7 mouse cellular contexts compared by ENCODE assay signal in genomic region chr11:100622714-100623113, GRCm38 (mm10). TPM values are rescaled to one million over a fixed set of nuclear protein-coding genes. Genes with fewer than 3 reads are reported as not detected.
DNase-seq lines count a peak whose midpoint lies in the region; ATAC-seq lines count a peak whose summit lies in the region.

No protein-coding gene starts in this region.

- H3K4me3 ChIP-seq in embryonic facial prominence, embryonic 10.5 days: peak overlapping the region; percentile 89
- peak overlapping the region; percentile 89 for H3K4me3 ChIP-seq in limb, embryonic 11.5 days (ENCODE audit: low read depth, low read length)
- peak overlapping the region; percentile 79 for H3K4me3 ChIP-seq in midbrain, embryonic 14.5 days (replicated peaks; ENCODE audit: low read depth, low read length)

- H3K36me3 ChIP-seq in embryonic facial prominence, embryonic 10.5 days (replicated peaks): peaks cover 38% of the 10 kb centered on the region
- peaks cover 3% of the 10 kb centered on the region; the same call in 1 of the 2 replicates for H3K36me3 ChIP-seq in limb, embryonic 11.5 days (ENCODE audit: control insufficient read depth, insufficient read depth, low read length)
- H3K36me3 ChIP-seq in midbrain, embryonic 14.5 days (ENCODE audit: control insufficient read depth, insufficient read depth, low read length): peaks cover 25% of the 10 kb centered on the region

- no peaks in the 10 kb centered on the region for H3K9me3 ChIP-seq in embryonic facial prominence, embryonic 10.5 days
- H3K9me3 ChIP-seq in limb, embryonic 11.5 days (ENCODE audit: control insufficient read depth, low read length): no peaks in the 10 kb centered on the region
- H3K9me3 ChIP-seq in midbrain, embryonic 14.5 days (ENCODE audit: control insufficient read depth, low read length): no peaks in the 10 kb centered on the region

- H3K4me2 ChIP-seq in limb, embryonic 11.5 days (ENCODE audit: low read depth, severe bottlenecking): peak overlapping the region; percentile 48
- H3K4me2 ChIP-seq in midbrain, embryonic 14.5 days (ENCODE audit: low read length): peak overlapping the region; percentile 72

- H3K27ac ChIP-seq in embryonic facial prominence, embryonic 10.5 days (replicated peaks): peak overlapping the region; percentile 87
- H3K27ac ChIP-seq in limb, embryonic 11.5 days (replicated peaks; ENCODE audit: low read depth, low read length): no peak overlapping the region
- H3K27ac ChIP-seq in midbrain, embryonic 14.5 days (replicated peaks; ENCODE audit: low read depth, low read length): peak overlapping the region; percentile 81

- DNase-seq in adrenal gland, postnatal 10 days: peak; percentile 97
- peak; percentile 96 for DNase-seq in embryonic facial prominence, embryonic 10.5 days (ENCODE audit: low spot score)
- DNase-seq in kidney, adult 18-20 months: peak; percentile 96
- peak; percentile 96 for DNase-seq in limb, embryonic 11.5 days (ENCODE audit: low spot score)
- DNase-seq in midbrain, embryonic 14.5 days: peak; percentile 96
- DNase-seq in spleen, adult 18-20 months: peak; percentile 89 to 95

- no peaks in the 10 kb centered on the region for H3K27me3 ChIP-seq in embryonic facial prominence, embryonic 10.5 days (replicated peaks; ENCODE audit: low read depth, poor library complexity, severe bottlenecking)
- no peaks in the 10 kb centered on the region for H3K27me3 ChIP-seq in limb, embryonic 11.5 days (ENCODE audit: control insufficient read depth, insufficient read depth, low read length)
- H3K27me3 ChIP-seq in midbrain, embryonic 14.5 days (ENCODE audit: control insufficient read depth, insufficient read depth, low read length): no peaks in the 10 kb centered on the region

- peaks cover 44% of the 10 kb centered on the region for H3K4me1 ChIP-seq in embryonic facial prominence, embryonic 10.5 days
- peaks cover 16% of the 10 kb centered on the region for H3K4me1 ChIP-seq in limb, embryonic 11.5 days (ENCODE audit: control insufficient read depth, insufficient read depth, low read length)
- peaks cover 25% of the 10 kb centered on the region for H3K4me1 ChIP-seq in midbrain, embryonic 14.5 days (ENCODE audit: control insufficient read depth, insufficient read depth, low read length)

- WGBS in embryonic facial prominence, embryonic 10.5 days: under 1% methylated on average over 24 of the region's 24 CpGs
- under 1% methylated on average over 24 of the region's 24 CpGs for WGBS in limb, embryonic 11.5 days
- WGBS in midbrain, embryonic 14.5 days: under 1% methylated on average over 24 of the region's 24 CpGs

- peak; percentile 65 for ATAC-seq in granulocyte monocyte progenitor cell, adult 5-6 weeks (replicated peaks; ENCODE audit: poor library complexity, severe bottlenecking)
- ATAC-seq in limb, embryonic 11.5 days (ENCODE audit: insufficient number of reproducible peaks, low FRiP score, low TSS enrichment, low read depth): peak; percentile 71; the same call in 1 of the 2 replicates
- ATAC-seq in midbrain, embryonic 14.5 days (ENCODE audit: low FRiP score, low TSS enrichment): peak; percentile 66

- H3K9ac ChIP-seq in limb, embryonic 11.5 days (ENCODE audit: low read length): peak overlapping the region; percentile 78
- peak overlapping the region; percentile 89 for H3K9ac ChIP-seq in midbrain, embryonic 14.5 days (replicated peaks; ENCODE audit: low read length)

RNA-seq across cellular contexts. Expression of gene Dnajc7, which starts 2.7 kb away (rescaled TPM):
- 100 to 1,000 TPM; 212 to 265 TPM for total RNA-seq in adrenal gland, postnatal 10 days (2021)
- 272 and 279 TPM in 2 replicates for polyA plus RNA-seq in embryonic facial prominence, embryonic 10.5 days (2016; fragmentation: Nextera tagmentation; extraction: Ambion mirVana)
- total RNA-seq in granulocyte monocyte progenitor cell, adult 5-6 weeks (2014; fragmentation: Nextera tagmentation): 80.5 and 129 TPM in 2 replicates
- total RNA-seq in granulocyte monocyte progenitor cell, adult 5-6 weeks (2017): 90.1 and 115 TPM in 2 replicates
- polyA plus RNA-seq in limb, embryonic 11.5 days (2014; fragmentation: Nextera tagmentation; extraction: Ambion mirVana): 69.9 and 98.4 TPM in 2 replicates
- 93.7 and 108 TPM in 2 replicates for polyA plus RNA-seq in midbrain, embryonic 14.5 days (2014; fragmentation: Nextera tagmentation; extraction: Ambion mirVana)

RNA-seq across cellular contexts. Expression of gene Nkiras2, which starts 3.7 kb away (rescaled TPM):
- 10 to 100 TPM; 44.9 to 54.3 TPM for total RNA-seq in adrenal gland, postnatal 10 days (2021)
- 77.2 and 81.4 TPM in 2 replicates for polyA plus RNA-seq in embryonic facial prominence, embryonic 10.5 days (2016; fragmentation: Nextera tagmentation; extraction: Ambion mirVana)
- 30.0 and 34.2 TPM in 2 replicates for total RNA-seq in granulocyte monocyte progenitor cell, adult 5-6 weeks (2014; fragmentation: Nextera tagmentation)
- 14.2 and 16.9 TPM in 2 replicates for total RNA-seq in granulocyte monocyte progenitor cell, adult 5-6 weeks (2017)
- polyA plus RNA-seq in limb, embryonic 11.5 days (2014; fragmentation: Nextera tagmentation; extraction: Ambion mirVana): 80.9 and 90.2 TPM in 2 replicates
- 125 and 129 TPM in 2 replicates for polyA plus RNA-seq in midbrain, embryonic 14.5 days (2014; fragmentation: Nextera tagmentation; extraction: Ambion mirVana)

RNA-seq across cellular contexts. Expression of gene Cnp, which starts 48.0 kb away (rescaled TPM):
- total RNA-seq in adrenal gland, postnatal 10 days (2021): 10 to 100 TPM; 32.9 to 35.7 TPM
- polyA plus RNA-seq in embryonic facial prominence, embryonic 10.5 days (2016; fragmentation: Nextera tagmentation; extraction: Ambion mirVana): 21.3 and 25.1 TPM in 2 replicates
- 27.9 and 31.0 TPM in 2 replicates for total RNA-seq in granulocyte monocyte progenitor cell, adult 5-6 weeks (2014; fragmentation: Nextera tagmentation)
- total RNA-seq in granulocyte monocyte progenitor cell, adult 5-6 weeks (2017): 16.2 and 20.9 TPM in 2 replicates
- 21.9 and 23.8 TPM in 2 replicates for polyA plus RNA-seq in limb, embryonic 11.5 days (2014; fragmentation: Nextera tagmentation; extraction: Ambion mirVana)
- polyA plus RNA-seq in midbrain, embryonic 14.5 days (2014; fragmentation: Nextera tagmentation; extraction: Ambion mirVana): 24.8 and 28.7 TPM in 2 replicates
